In genomic region chr4:82892247-82892646, GRCm38 (mm10) we compare ENCODE assay signal across 40 mouse cellular contexts. TPM values are rescaled to one million over a fixed set of nuclear protein-coding genes. Genes with fewer than 3 reads are reported as not detected.
DNase-seq lines count a peak whose midpoint lies in the region; ATAC-seq and TF ChIP-seq lines count a peak whose summit lies in the region.
"Had no signal": no experiment of that assay in that cellular context is flagged by ENCODE, and none has a peak within 500 bp of the region (broad histone marks: within the 10 kb centered on the region; RNA-seq: fewer than 3 reads in every experiment).

No protein-coding gene starts in this region.

- H3K9me3 ChIP-seq in midbrain, embryonic 11.5 days (ENCODE audit: control insufficient read depth, low read length): no peaks in the 10 kb centered on the region
- H3K9me3 ChIP-seq in midbrain, embryonic 16.5 days (replicated peaks; ENCODE audit: control insufficient read depth, low read length, poor library complexity, severe bottlenecking): no peaks in the 10 kb centered on the region
- H3K9me3 ChIP-seq in embryonic facial prominence, embryonic 14.5 days (ENCODE audit: control insufficient read depth, low read length): no peaks in the 10 kb centered on the region
- H3K9me3 ChIP-seq in limb, embryonic 11.5 days (ENCODE audit: control insufficient read depth, low read length): no peaks in the 10 kb centered on the region
- H3K9me3 ChIP-seq in stomach, embryonic 15.5 days: no peaks in the 10 kb centered on the region
- H3K9me3 ChIP-seq: heart, embryonic 13.5 days; hindbrain, embryonic 15.5 days; liver, embryonic 12.5 days; megakaryocyte, embryonic 14.5 days; neural tube, embryonic 15.5 days had no signal

- no peak for ATAC-seq in midbrain, embryonic 11.5 days (ENCODE audit: low FRiP score)
- no peak for ATAC-seq in midbrain, embryonic 16.5 days
- no peak for ATAC-seq in embryonic facial prominence, embryonic 14.5 days (ENCODE audit: low read depth)
- ATAC-seq in limb, embryonic 11.5 days (ENCODE audit: insufficient number of reproducible peaks, low FRiP score, low TSS enrichment, low read depth): no peak
- ATAC-seq in stomach, embryonic 15.5 days (ENCODE audit: insufficient read depth, low FRiP score, low read depth): no peak
- ATAC-seq: activated CD4-positive, CD25-positive, alpha-beta regulatory T cell, adult 4 months; inflammation-experienced regulatory T-cells, adult 6 months; liver, embryonic 12.5 days; liver, postnatal 0 days had no signal

- no peaks in the 10 kb centered on the region for H3K27me3 ChIP-seq in midbrain, embryonic 11.5 days (ENCODE audit: control insufficient read depth, insufficient read depth, low read length)
- no peaks in the 10 kb centered on the region for H3K27me3 ChIP-seq in midbrain, embryonic 16.5 days (ENCODE audit: control insufficient read depth, insufficient read depth, low read depth, low read length)
- H3K27me3 ChIP-seq in embryonic facial prominence, embryonic 14.5 days (replicated peaks; ENCODE audit: control insufficient read depth, insufficient read depth, low read length): no peaks in the 10 kb centered on the region
- H3K27me3 ChIP-seq in limb, embryonic 11.5 days (ENCODE audit: control insufficient read depth, insufficient read depth, low read length): no peaks in the 10 kb centered on the region
- no peaks in the 10 kb centered on the region for H3K27me3 ChIP-seq in stomach, embryonic 15.5 days (replicated peaks)
- H3K27me3 ChIP-seq: CH12.LX; heart, embryonic 13.5 days; hindbrain, embryonic 15.5 days; liver, embryonic 12.5 days; neural tube, embryonic 15.5 days had no signal

- TF ChIP-seq CTCF in left cerebral cortex, adult 2 months (IDR thresholded peaks at IDR 0.05): no peak

- intact Hi-C loops in left cerebral cortex, adult 2 months (cut with DNase I): no loop called here

- H3K27ac ChIP-seq in midbrain, embryonic 11.5 days (ENCODE audit: low read depth, low read length): no peak overlapping the region
- no peak overlapping the region for H3K27ac ChIP-seq in midbrain, embryonic 16.5 days (ENCODE audit: low read length)
- H3K27ac ChIP-seq in embryonic facial prominence, embryonic 14.5 days (replicated peaks; ENCODE audit: low read depth, low read length): peak overlapping the region; percentile 89
- H3K27ac ChIP-seq in limb, embryonic 11.5 days (replicated peaks; ENCODE audit: low read depth, low read length): peak overlapping the region; percentile 79
- peak overlapping the region; percentile 27; the same call in 1 of the 2 replicates for H3K27ac ChIP-seq in stomach, embryonic 15.5 days
- no peak overlapping the region for H3K27ac ChIP-seq in left cerebral cortex, adult 2 months
- H3K27ac ChIP-seq: heart, adult 2 months; heart, embryonic 13.5 days; hindbrain, embryonic 15.5 days; liver, embryonic 12.5 days; neural tube, embryonic 15.5 days had no signal

- no peak overlapping the region for H3K4me2 ChIP-seq in midbrain, embryonic 11.5 days
- no peak overlapping the region for H3K4me2 ChIP-seq in midbrain, embryonic 16.5 days (ENCODE audit: low read length)
- H3K4me2 ChIP-seq in embryonic facial prominence, embryonic 14.5 days (ENCODE audit: low read depth, low read length): no peak overlapping the region
- H3K4me2 ChIP-seq in limb, embryonic 11.5 days (ENCODE audit: low read depth, severe bottlenecking): no peak overlapping the region
- H3K4me2 ChIP-seq in stomach, embryonic 15.5 days: no peak overlapping the region
- H3K4me2 ChIP-seq: heart, embryonic 13.5 days; hindbrain, embryonic 15.5 days; liver, embryonic 12.5 days; neural tube, embryonic 15.5 days had no signal

- H3K4me1 ChIP-seq in midbrain, embryonic 11.5 days (ENCODE audit: control insufficient read depth, insufficient read depth, low read length): no peaks in the 10 kb centered on the region
- no peaks in the 10 kb centered on the region for H3K4me1 ChIP-seq in midbrain, embryonic 16.5 days (ENCODE audit: control insufficient read depth, insufficient read depth, low read length)
- H3K4me1 ChIP-seq in embryonic facial prominence, embryonic 14.5 days (ENCODE audit: control insufficient read depth, insufficient read depth, low read length): peaks cover 25% of the 10 kb centered on the region
- peaks cover 12% of the 10 kb centered on the region for H3K4me1 ChIP-seq in limb, embryonic 11.5 days (ENCODE audit: control insufficient read depth, insufficient read depth, low read length)
- H3K4me1 ChIP-seq in stomach, embryonic 15.5 days: no peaks in the 10 kb centered on the region
- H3K4me1 ChIP-seq: hindbrain, embryonic 15.5 days; liver, embryonic 12.5 days; megakaryocyte, embryonic 14.5 days; neural tube, embryonic 15.5 days had no signal

- H3K36me3 ChIP-seq in midbrain, embryonic 11.5 days (ENCODE audit: control insufficient read depth, insufficient read depth, low read length): no peaks in the 10 kb centered on the region
- no peaks in the 10 kb centered on the region for H3K36me3 ChIP-seq in midbrain, embryonic 16.5 days (ENCODE audit: control insufficient read depth, insufficient read depth, low read length)
- H3K36me3 ChIP-seq in embryonic facial prominence, embryonic 14.5 days (ENCODE audit: control insufficient read depth, insufficient read depth, low read length): 0 out of 2 replicates have a peak, but pooled peaks cover 3% of the 10 kb centered on the region
- H3K36me3 ChIP-seq in limb, embryonic 11.5 days (ENCODE audit: control insufficient read depth, insufficient read depth, low read length): no peaks in the 10 kb centered on the region
- H3K36me3 ChIP-seq in stomach, embryonic 15.5 days: no peaks in the 10 kb centered on the region
- H3K36me3 ChIP-seq: hindbrain, embryonic 15.5 days; liver, embryonic 12.5 days; neural tube, embryonic 15.5 days had no signal

- H3K4me3 ChIP-seq in midbrain, embryonic 11.5 days (ENCODE audit: low read depth, low read length): no peak overlapping the region
- no peak overlapping the region for H3K4me3 ChIP-seq in midbrain, embryonic 16.5 days (ENCODE audit: low read depth, low read length)
- H3K4me3 ChIP-seq in embryonic facial prominence, embryonic 14.5 days (ENCODE audit: low read depth, low read length): no peak overlapping the region
- H3K4me3 ChIP-seq in limb, embryonic 11.5 days (ENCODE audit: low read depth, low read length): no peak overlapping the region
- H3K4me3 ChIP-seq in stomach, embryonic 15.5 days (replicated peaks): no peak overlapping the region
- no peak overlapping the region for H3K4me3 ChIP-seq in left cerebral cortex, adult 2 months
- H3K4me3 ChIP-seq: erythroblast, embryonic 14.5 days; heart, adult 2 months; heart, embryonic 13.5 days; hindbrain, embryonic 15.5 days; liver, embryonic 12.5 days; megakaryocyte, embryonic 14.5 days; neural tube, embryonic 15.5 days had no signal

- peak; percentile 26 for DNase-seq in midbrain, embryonic 11.5 days (ENCODE audit: low spot score, missing footprints)
- DNase-seq in embryonic facial prominence, embryonic 14.5 days (ENCODE audit: low spot score): no peak
- DNase-seq in limb, embryonic 11.5 days (ENCODE audit: low spot score): no peak
- DNase-seq in lung, postnatal 25 days (ENCODE audit: low spot score): no peak
- DNase-seq in left cerebral cortex, adult 2 months (ENCODE audit: extremely low spot score in 1 of 2, low spot score in 2 of 2): no peak
- no peak for DNase-seq in B cell, adult 2 months
- DNase-seq: adrenal gland, adult 2 months; adrenal gland, postnatal 36 days; cerebellum, adult 2 months; cerebellum, postnatal 14 days; gastrocnemius, postnatal 36 days; heart, adult 2 months; heart, postnatal 10 days; kidney, adult 11 months; kidney, postnatal 14 days; liver, postnatal 0 days; lung, postnatal 4 days; midbrain, embryonic 14.5 days; retina, postnatal 1 day; right cerebral cortex, postnatal 25 days; spleen, adult 18-20 months; thymus, adult 2 months had no signal

- 83% methylated on average over 5 of the region's 5 CpGs for WGBS in midbrain, embryonic 11.5 days
- 82% methylated on average over 5 of the region's 5 CpGs for WGBS in midbrain, embryonic 16.5 days
- 66% methylated on average over 5 of the region's 5 CpGs for WGBS in embryonic facial prominence, embryonic 14.5 days
- 64% methylated on average over 5 of the region's 5 CpGs for WGBS in limb, embryonic 11.5 days
- 82% methylated on average over 5 of the region's 5 CpGs for WGBS in stomach, embryonic 15.5 days

- no peak overlapping the region for H3K9ac ChIP-seq in midbrain, embryonic 11.5 days (ENCODE audit: low read length)
- H3K9ac ChIP-seq in midbrain, embryonic 16.5 days (ENCODE audit: low read depth, low read length): no peak overlapping the region
- H3K9ac ChIP-seq in embryonic facial prominence, embryonic 14.5 days (ENCODE audit: low read depth, low read length): no peak overlapping the region
- no peak overlapping the region for H3K9ac ChIP-seq in limb, embryonic 11.5 days (ENCODE audit: low read length)
- H3K9ac ChIP-seq in stomach, embryonic 15.5 days: no peak overlapping the region
- H3K9ac ChIP-seq: heart, embryonic 13.5 days; hindbrain, embryonic 15.5 days; liver, embryonic 12.5 days; liver, postnatal 0 days; neural tube, embryonic 15.5 days had no signal

RNA-seq across cellular contexts. Expression of gene Cer1, which starts 7.3 kb away (rescaled TPM):
- polyA plus RNA-seq in midbrain, embryonic 11.5 days (2014; fragmentation: Nextera tagmentation; extraction: Ambion mirVana): not detected in 2 replicates
- not detected in 2 replicates for polyA plus RNA-seq in midbrain, embryonic 16.5 days (2015; fragmentation: Nextera tagmentation; extraction: Ambion mirVana)
- polyA plus RNA-seq in embryonic facial prominence, embryonic 14.5 days (2014; fragmentation: Nextera tagmentation; extraction: Ambion mirVana): 0.65 and 1.00 TPM in 2 replicates
- 0.21 TPM in 1 of 2 replicates, not detected in the other for polyA plus RNA-seq in limb, embryonic 11.5 days (2014; fragmentation: Nextera tagmentation; extraction: Ambion mirVana)
- 0.14 and 0.34 TPM in 2 replicates for polyA plus RNA-seq in stomach, embryonic 15.5 days (2015; fragmentation: Nextera tagmentation; extraction: Ambion mirVana)
- under 1 TPM; 0.19 to 0.52 TPM for total RNA-seq in left cerebral cortex, adult 2 months (2021)
- total RNA-seq: adrenal gland, adult 2 months; adrenal gland, postnatal 36 days; CH12.LX; ES-E14; gastrocnemius, adult 18-20 months; gastrocnemius, postnatal 36 days; heart, adult 2 months; heart, postnatal 10 days; hematopoietic stem cell, adult 5-6 weeks; layer of hippocampus, adult 18-20 months had no signal
- polyA plus RNA-seq: activated CD4-positive, CD25-positive, alpha-beta regulatory T cell, adult 4 months; adrenal gland, adult 2 months; cerebellum, adult 2 months; erythroblast, embryonic 14.5 days; forebrain, embryonic 11.5 days; forebrain, embryonic 16.5 days; heart, adult 2 months; hindbrain, embryonic 15.5 days; inflammation-experienced regulatory T-cells, adult 6 months; kidney, embryonic 14.5 days; liver, embryonic 12.5 days; liver, postnatal 0 days; midbrain, embryonic 14.5 days; thymus, adult 2 months had no signal

RNA-seq across cellular contexts. Expression of gene Zdhhc21, which starts 32.5 kb away (rescaled TPM):
- polyA plus RNA-seq in midbrain, embryonic 11.5 days (2014; fragmentation: Nextera tagmentation; extraction: Ambion mirVana): 11.5 and 15.6 TPM in 2 replicates
- 19.2 and 21.6 TPM in 2 replicates for polyA plus RNA-seq in midbrain, embryonic 16.5 days (2015; fragmentation: Nextera tagmentation; extraction: Ambion mirVana)
- 13.4 and 15.1 TPM in 2 replicates for polyA plus RNA-seq in embryonic facial prominence, embryonic 14.5 days (2014; fragmentation: Nextera tagmentation; extraction: Ambion mirVana)
- polyA plus RNA-seq in limb, embryonic 11.5 days (2014; fragmentation: Nextera tagmentation; extraction: Ambion mirVana): 10.1 and 11.4 TPM in 2 replicates
- 15.1 and 15.9 TPM in 2 replicates for polyA plus RNA-seq in stomach, embryonic 15.5 days (2015; fragmentation: Nextera tagmentation; extraction: Ambion mirVana)
- total RNA-seq in left cerebral cortex, adult 2 months (2021): 10 to 100 TPM; 63.4 to 64.4 TPM
- polyA plus RNA-seq: erythroblast, embryonic 14.5 days had no signal

Comparison
In these comparisons a context has a peak if more than half of its experiments do, and no peak if none do; other contexts are left out.
1. H3K27ac ChIP-seq: peak in embryonic facial prominence, embryonic 14.5 days (single experiment), limb, embryonic 11.5 days (single experiment) and stomach, embryonic 15.5 days (single experiment); none in midbrain, embryonic 11.5 days (single experiment), midbrain, embryonic 16.5 days (single experiment) and left cerebral cortex, adult 2 months (single experiment).